In the genomic region with DNA sequence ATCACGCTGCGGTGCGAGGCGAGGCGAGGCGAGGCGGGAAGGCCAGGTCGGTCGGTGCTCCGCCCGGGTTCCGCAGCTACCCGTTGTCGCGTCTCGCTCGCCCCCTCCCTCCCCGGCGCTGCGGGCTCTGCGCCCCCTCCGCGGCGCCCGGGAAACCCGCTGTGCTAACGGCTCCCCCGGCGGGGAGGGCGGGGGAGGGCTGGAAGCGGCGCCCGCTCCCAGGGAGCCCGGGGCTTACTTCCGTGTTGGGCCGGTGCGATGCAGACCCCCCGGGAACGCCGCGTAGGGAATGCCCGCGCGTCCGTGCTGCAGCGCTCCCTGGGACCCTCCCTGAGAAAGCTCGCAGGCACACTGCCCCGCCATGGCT, we compare ENCODE assay signal across 8 mouse cellular contexts. TPM values are rescaled to one million over a fixed set of nuclear protein-coding genes. Genes with fewer than 3 reads are reported as not detected.
A peak's percentile ranks its signal among the peaks of the same experiment; 100 is the strongest.
DNase-seq lines count a peak whose midpoint lies in the region; ATAC-seq and TF ChIP-seq lines count a peak whose summit lies in the region.

No protein-coding gene starts in this region.

- peaks cover 15% of the 10 kb centered on the region for H3K79me2 ChIP-seq in liver, adult 2 months (ENCODE audit: control insufficient read depth, insufficient read depth, low read length)

- ATAC-seq in embryonic facial prominence, embryonic 14.5 days (ENCODE audit: low read depth): peak; percentile 62; the same call in 1 of the 2 replicates
- peak; percentile 38; the same call in 1 of the 2 replicates for ATAC-seq in limb, embryonic 11.5 days (ENCODE audit: insufficient number of reproducible peaks, low FRiP score, low TSS enrichment, low read depth)
- ATAC-seq in neural tube, embryonic 14.5 days (ENCODE audit: low read depth): peak; percentile 60
- no peak for ATAC-seq in megakaryocyte progenitor cell, adult 5-6 weeks (replicated peaks; ENCODE audit: poor library complexity)

- peaks cover 7% of the 10 kb centered on the region for H3K4me1 ChIP-seq in liver, adult 2 months (ENCODE audit: control insufficient read depth, insufficient read depth, low read length)
- no peaks in the 10 kb centered on the region for H3K4me1 ChIP-seq in embryonic facial prominence, embryonic 14.5 days (ENCODE audit: control insufficient read depth, insufficient read depth, low read length)
- no peaks in the 10 kb centered on the region for H3K4me1 ChIP-seq in limb, embryonic 11.5 days (ENCODE audit: control insufficient read depth, insufficient read depth, low read length)
- H3K4me1 ChIP-seq in neural tube, embryonic 14.5 days (ENCODE audit: control insufficient read depth, insufficient read depth, low read length): peaks cover 11% of the 10 kb centered on the region

- under 1% methylated on average over 45 of the region's 48 CpGs for WGBS in liver, adult 2 months
- WGBS in embryonic facial prominence, embryonic 14.5 days: 12% methylated on average over 5 of the region's 48 CpGs
- WGBS in limb, embryonic 11.5 days: under 1% methylated on average over 20 of the region's 48 CpGs
- whole genome bisulfite sequencing in neural tube, embryonic 14.5 days: 5% methylated on average over 34 of the region's 48 CpGs

- H3K4me2 ChIP-seq in embryonic facial prominence, embryonic 14.5 days (ENCODE audit: low read depth, low read length): peak overlapping the region; percentile 51
- H3K4me2 ChIP-seq in limb, embryonic 11.5 days (ENCODE audit: low read depth, severe bottlenecking): peak overlapping the region; percentile 44
- peak overlapping the region; percentile 43 for H3K4me2 ChIP-seq in neural tube, embryonic 14.5 days (ENCODE audit: low read depth, low read length)

- no peaks in the 10 kb centered on the region for H3K9me3 ChIP-seq in embryonic facial prominence, embryonic 14.5 days (ENCODE audit: control insufficient read depth, low read length)
- H3K9me3 ChIP-seq in limb, embryonic 11.5 days (ENCODE audit: control insufficient read depth, low read length): no peaks in the 10 kb centered on the region
- H3K9me3 ChIP-seq in neural tube, embryonic 14.5 days (ENCODE audit: control insufficient read depth, low read length): no peaks in the 10 kb centered on the region

- peak overlapping the region; percentile 92 for H3K27ac ChIP-seq in liver, adult 2 months (replicated peaks; ENCODE audit: insufficient read depth, low read depth, low read length)
- peak overlapping the region; percentile 99 for H3K27ac ChIP-seq in embryonic facial prominence, embryonic 14.5 days (replicated peaks; ENCODE audit: low read depth, low read length)
- peak overlapping the region; percentile 99 for H3K27ac ChIP-seq in limb, embryonic 11.5 days (replicated peaks; ENCODE audit: low read depth, low read length)
- peak overlapping the region; percentile 100 for H3K27ac ChIP-seq in neural tube, embryonic 14.5 days (ENCODE audit: low read depth, low read length)

- TF ChIP-seq CTCF in liver, adult 2 months (IDR thresholded peaks at IDR 0.05; ENCODE audit: low read depth, low read length): no peak

- no peak for DNase-seq in liver, adult 2 months (ENCODE audit: extremely low read depth, low read depth, low spot score)
- DNase-seq in liver: no peak
- no peak for DNase-seq in embryonic facial prominence, embryonic 14.5 days (ENCODE audit: low spot score)
- DNase-seq in limb, embryonic 11.5 days (ENCODE audit: low spot score): no peak
- no peak for DNase-seq in ovary, postnatal 14 days (ENCODE audit: low spot score)
- no peak for DNase-seq in layer of hippocampus, postnatal 36 days

- peak overlapping the region; percentile 97 for H3K9ac ChIP-seq in liver, adult 2 months (ENCODE audit: low read depth, low read length)
- peak overlapping the region; percentile 100 for H3K9ac ChIP-seq in embryonic facial prominence, embryonic 14.5 days (ENCODE audit: low read depth, low read length)
- H3K9ac ChIP-seq in limb, embryonic 11.5 days (ENCODE audit: low read length): peak overlapping the region; percentile 100
- H3K9ac ChIP-seq in neural tube, embryonic 14.5 days (replicated peaks; ENCODE audit: low read depth, low read length): peak overlapping the region; percentile 100

- peak overlapping the region; percentile 79 for H3K4me3 ChIP-seq in liver, adult 2 months (ENCODE audit: insufficient read depth, low read depth, low read length)
- peak overlapping the region; percentile 86 for H3K4me3 ChIP-seq in embryonic facial prominence, embryonic 14.5 days (ENCODE audit: low read depth, low read length)
- peak overlapping the region; percentile 99 for H3K4me3 ChIP-seq in limb, embryonic 11.5 days (ENCODE audit: low read depth, low read length)
- peak overlapping the region; percentile 100 for H3K4me3 ChIP-seq in neural tube, embryonic 14.5 days (ENCODE audit: low read depth, low read length)

- H3K27me3 ChIP-seq in liver, adult 2 months (ENCODE audit: control insufficient read depth, insufficient read depth, low read length): no peaks in the 10 kb centered on the region
- no peaks in the 10 kb centered on the region for H3K27me3 ChIP-seq in embryonic facial prominence, embryonic 14.5 days (replicated peaks; ENCODE audit: control insufficient read depth, insufficient read depth, low read length)
- no peaks in the 10 kb centered on the region for H3K27me3 ChIP-seq in limb, embryonic 11.5 days (ENCODE audit: control insufficient read depth, insufficient read depth, low read length)
- no peaks in the 10 kb centered on the region for H3K27me3 ChIP-seq in neural tube, embryonic 14.5 days (ENCODE audit: control insufficient read depth, insufficient read depth, low read length)

- H3K36me3 ChIP-seq in liver, adult 2 months (ENCODE audit: control insufficient read depth, insufficient read depth, low read length): peaks cover 16% of the 10 kb centered on the region
- peaks cover 23% of the 10 kb centered on the region for H3K36me3 ChIP-seq in embryonic facial prominence, embryonic 14.5 days (ENCODE audit: control insufficient read depth, insufficient read depth, low read length)
- peaks cover 2% of the 10 kb centered on the region for H3K36me3 ChIP-seq in limb, embryonic 11.5 days (ENCODE audit: control insufficient read depth, insufficient read depth, low read length)
- peaks cover 16% of the 10 kb centered on the region for H3K36me3 ChIP-seq in neural tube, embryonic 14.5 days (ENCODE audit: control insufficient read depth, insufficient read depth, low read length)

- no peak for TF ChIP-seq POLR2A in liver, adult 2 months (IDR thresholded peaks at IDR 0.05; ENCODE audit: extremely low read depth, insufficient read depth, low read length)

RNA-seq across cellular contexts. Expression of gene Hnrnpk, which starts 0.4 kb away (rescaled TPM):
- 241 and 280 TPM in 2 replicates for total RNA-seq in liver, adult 2 months (2014; rRNA removed)
- 140 and 162 TPM in 2 replicates for polyA plus RNA-seq in liver, adult 2 months (2012; rRNA removed)
- polyA plus RNA-seq in embryonic facial prominence, embryonic 14.5 days (2014; fragmentation: Nextera tagmentation; extraction: Ambion mirVana): 1,259 and 1,407 TPM in 2 replicates
- polyA plus RNA-seq in limb, embryonic 11.5 days (2014; fragmentation: Nextera tagmentation; extraction: Ambion mirVana): 2,216 and 2,331 TPM in 2 replicates
- polyA plus RNA-seq in neural tube, embryonic 14.5 days (2014; fragmentation: Nextera tagmentation; extraction: Ambion mirVana): 1,230 and 1,490 TPM in 2 replicates
- total RNA-seq in megakaryocyte progenitor cell, adult 5-6 weeks (2015): 807 and 878 TPM in 2 replicates
- 1,846 and 2,313 TPM in 2 replicates for total RNA-seq in megakaryocyte progenitor cell, adult 5-6 weeks (2017)
- 100 to 1,000 TPM; 670 to 686 TPM for total RNA-seq in layer of hippocampus, postnatal 36 days (2021)

RNA-seq across cellular contexts. Expression of gene Rmi1, which starts 0.7 kb away (rescaled TPM):
- total RNA-seq in liver, adult 2 months (2014; rRNA removed): 9.3 and 9.5 TPM in 2 replicates
- 5.1 and 5.4 TPM in 2 replicates for polyA plus RNA-seq in liver, adult 2 months (2012; rRNA removed)
- polyA plus RNA-seq in embryonic facial prominence, embryonic 14.5 days (2014; fragmentation: Nextera tagmentation; extraction: Ambion mirVana): 22.6 and 23.5 TPM in 2 replicates
- polyA plus RNA-seq in limb, embryonic 11.5 days (2014; fragmentation: Nextera tagmentation; extraction: Ambion mirVana): 33.2 and 35.7 TPM in 2 replicates
- polyA plus RNA-seq in neural tube, embryonic 14.5 days (2014; fragmentation: Nextera tagmentation; extraction: Ambion mirVana): 27.3 and 28.8 TPM in 2 replicates
- 38.1 and 39.8 TPM in 2 replicates for total RNA-seq in megakaryocyte progenitor cell, adult 5-6 weeks (2015)
- total RNA-seq in megakaryocyte progenitor cell, adult 5-6 weeks (2017): 17.7 and 27.0 TPM in 2 replicates
- total RNA-seq in layer of hippocampus, postnatal 36 days (2021): 10 to 100 TPM; 17.7 to 19.5 TPM

RNA-seq across cellular contexts. Expression of gene 2210016F16Rik, which starts 17.7 kb away (rescaled TPM):
- 26.8 and 27.3 TPM in 2 replicates for total RNA-seq in liver, adult 2 months (2014; rRNA removed)
- polyA plus RNA-seq in liver, adult 2 months (2012; rRNA removed): 19.0 and 19.3 TPM in 2 replicates
- polyA plus RNA-seq in embryonic facial prominence, embryonic 14.5 days (2014; fragmentation: Nextera tagmentation; extraction: Ambion mirVana): 29.1 and 30.3 TPM in 2 replicates
- polyA plus RNA-seq in limb, embryonic 11.5 days (2014; fragmentation: Nextera tagmentation; extraction: Ambion mirVana): 21.0 and 22.5 TPM in 2 replicates
- 24.5 TPM in 2 replicates for polyA plus RNA-seq in neural tube, embryonic 14.5 days (2014; fragmentation: Nextera tagmentation; extraction: Ambion mirVana)
- 17.3 and 20.6 TPM in 2 replicates for total RNA-seq in megakaryocyte progenitor cell, adult 5-6 weeks (2015)
- total RNA-seq in megakaryocyte progenitor cell, adult 5-6 weeks (2017): 11.4 and 11.8 TPM in 2 replicates
- 1 to 10 TPM; 6.3 to 7.6 TPM for total RNA-seq in layer of hippocampus, postnatal 36 days (2021)

RNA-seq across cellular contexts. Expression of gene Kif27, which starts 43.8 kb away (rescaled TPM):
- under 0.01 TPM in 1 of 2 replicates, not detected in the other for total RNA-seq in liver, adult 2 months (2014; rRNA removed)
- not detected in 2 replicates for polyA plus RNA-seq in liver, adult 2 months (2012; rRNA removed)
- 0.98 and 1.7 TPM in 2 replicates for polyA plus RNA-seq in embryonic facial prominence, embryonic 14.5 days (2014; fragmentation: Nextera tagmentation; extraction: Ambion mirVana)
- polyA plus RNA-seq in limb, embryonic 11.5 days (2014; fragmentation: Nextera tagmentation; extraction: Ambion mirVana): 1.0 and 1.1 TPM in 2 replicates
- 1.9 and 2.3 TPM in 2 replicates for polyA plus RNA-seq in neural tube, embryonic 14.5 days (2014; fragmentation: Nextera tagmentation; extraction: Ambion mirVana)
- 0.20 TPM in 1 of 2 replicates, not detected in the other for total RNA-seq in megakaryocyte progenitor cell, adult 5-6 weeks (2015)
- not detected in 2 replicates for total RNA-seq in megakaryocyte progenitor cell, adult 5-6 weeks (2017)
- total RNA-seq in layer of hippocampus, postnatal 36 days (2021): 1 to 10 TPM; 2.9 to 3.9 TPM
